ENCODE assay signal across 19 mouse cellular contexts in the genomic region with DNA sequence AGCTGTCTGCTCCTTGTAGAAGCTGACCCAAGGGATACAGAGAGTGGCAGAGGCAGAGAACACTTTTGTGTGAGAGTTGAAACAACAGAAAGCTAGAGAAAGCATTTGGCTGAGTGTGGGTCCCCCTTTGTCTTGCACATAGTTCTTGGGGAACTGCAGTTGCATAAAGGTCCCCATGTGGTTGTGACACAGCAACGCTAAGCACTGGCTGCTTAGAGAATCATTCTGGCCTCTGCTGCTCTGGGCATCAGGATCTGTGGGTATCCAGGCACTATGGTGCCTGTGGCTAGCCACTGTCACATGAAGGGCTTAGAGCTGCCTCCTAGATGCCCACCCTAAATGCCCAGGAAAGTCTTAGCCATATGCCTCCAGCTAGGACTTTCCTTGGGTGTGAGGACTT. TPM values are rescaled to one million over a fixed set of nuclear protein-coding genes. Genes with fewer than 3 reads are reported as not detected.
"Had no signal": no experiment of that assay in that cellular context is flagged by ENCODE, and none has a peak within 500 bp of the region (broad histone marks: within the 10 kb centered on the region; RNA-seq: fewer than 3 reads in every experiment).

No protein-coding gene starts in this region.

- H3K4me2 ChIP-seq: lung, embryonic 15.5 days; midbrain, embryonic 11.5 days; midbrain, embryonic 13.5 days; midbrain, embryonic 15.5 days; neural tube, embryonic 12.5 days; stomach, embryonic 15.5 days had no signal

- H3K9ac ChIP-seq: lung, embryonic 15.5 days; midbrain, embryonic 13.5 days; midbrain, embryonic 15.5 days; neural tube, embryonic 12.5 days; stomach, embryonic 15.5 days had no signal

- ATAC-seq: lung, postnatal 0 days; midbrain, embryonic 13.5 days; midbrain, embryonic 15.5 days had no signal

- DNase-seq: lung, adult 2 months; lung, postnatal 14 days; lung, postnatal 36 days; right cerebral cortex, postnatal 14 days; thymus, adult 18-20 months; thymus, postnatal 14 days; thymus, postnatal 36 days had no signal

- H3K9me3 ChIP-seq: lung, embryonic 15.5 days; midbrain, embryonic 13.5 days; midbrain, embryonic 15.5 days; neural tube, embryonic 12.5 days; stomach, embryonic 15.5 days had no signal

- H3K36me3 ChIP-seq: lung, embryonic 15.5 days; midbrain, embryonic 13.5 days; midbrain, embryonic 15.5 days; neural tube, embryonic 12.5 days; stomach, embryonic 15.5 days had no signal

- H3K4me3 ChIP-seq: lung, embryonic 15.5 days; megakaryocyte, embryonic 14.5 days; midbrain, embryonic 13.5 days; midbrain, embryonic 15.5 days; neural tube, embryonic 12.5 days; stomach, embryonic 15.5 days had no signal

- H3K4me1 ChIP-seq: midbrain, embryonic 13.5 days; midbrain, embryonic 15.5 days; neural tube, embryonic 12.5 days; stomach, embryonic 15.5 days had no signal

- H3K27me3 ChIP-seq: midbrain, embryonic 15.5 days; neural tube, embryonic 12.5 days; stomach, embryonic 15.5 days had no signal

- H3K27ac ChIP-seq: lung, embryonic 15.5 days; macrophage; midbrain, embryonic 13.5 days; midbrain, embryonic 15.5 days; neural tube, embryonic 12.5 days; stomach, embryonic 15.5 days; stomach, postnatal 0 days had no signal

RNA-seq across cellular contexts. Expression of gene Pde10a, which starts 27.0 kb away (rescaled TPM):
- total RNA-seq: monocyte, adult 5-6 weeks; neutrophil, adult 5-6 weeks had no signal
